ENCODE assay signal across 28 mouse cellular contexts in genomic region chr15:103480129-103480528, GRCm38 (mm10). TPM values are rescaled to one million over a fixed set of nuclear protein-coding genes. Genes with fewer than 3 reads are reported as not detected.
DNase-seq lines count a peak whose midpoint lies in the region; ATAC-seq and TF ChIP-seq lines count a peak whose summit lies in the region.
"Had no signal": no experiment of that assay in that cellular context is flagged by ENCODE, and none has a peak within 500 bp of the region (broad histone marks: within the 10 kb centered on the region; RNA-seq: fewer than 3 reads in every experiment).

No protein-coding gene starts in this region.

- TF ChIP-seq CTCF in heart, adult 2 months (IDR thresholded peaks at IDR 0.05), result no peak
- TF ChIP-seq CTCF in intestine, postnatal 0 days (IDR thresholded peaks at IDR 0.05; ENCODE audit: low read depth), result no peak
- no peak for TF ChIP-seq CTCF in small intestine, adult 2 months (IDR thresholded peaks at IDR 0.05; ENCODE audit: extremely low read depth, insufficient read length, insufficient replicate concordance, low read depth, low read length)

- ATAC-seq in intestine, embryonic 15.5 days, result peak; percentile 48; the same call in 1 of the 2 replicates
- peak; percentile 71 for ATAC-seq in intestine, postnatal 0 days
- ATAC-seq: activated CD4-positive, CD25-positive, alpha-beta regulatory T cell, adult 4 months; CD4-positive, CD25-positive, alpha-beta regulatory T cell, adult 4 months; forebrain, embryonic 13.5 days; Patski had no signal

- H3K4me3 ChIP-seq in heart, adult 2 months, result no peak overlapping the region
- no peak overlapping the region for H3K4me3 ChIP-seq in intestine, embryonic 15.5 days (replicated peaks)
- no peak overlapping the region for H3K4me3 ChIP-seq in intestine, postnatal 0 days (ENCODE audit: low read depth, low read length)
- no peak overlapping the region for H3K4me3 ChIP-seq in small intestine, adult 2 months (ENCODE audit: low read depth, low read length)
- H3K4me3 ChIP-seq: embryonic facial prominence, embryonic 10.5 days; embryonic facial prominence, embryonic 12.5 days; forebrain, embryonic 13.5 days had no signal

- H3K9ac ChIP-seq in heart, adult 2 months (ENCODE audit: low read depth, low read length), result no peak overlapping the region
- no peak overlapping the region for H3K9ac ChIP-seq in intestine, embryonic 15.5 days
- H3K9ac ChIP-seq in intestine, postnatal 0 days (ENCODE audit: low read depth, low read length), result no peak overlapping the region
- H3K9ac ChIP-seq: embryonic facial prominence, embryonic 12.5 days; forebrain, embryonic 13.5 days had no signal

- no peaks in the 10 kb centered on the region for H3K79me2 ChIP-seq in heart, adult 2 months (replicated peaks; ENCODE audit: control insufficient read depth, insufficient read depth, low read length)

- WGBS in heart, adult 2 months, result 77% methylated on average over 2 of the region's 2 CpGs
- WGBS in intestine, embryonic 15.5 days, result 49% methylated on average over 2 of the region's 2 CpGs
- WGBS in intestine, postnatal 0 days, result 30% methylated on average over 2 of the region's 2 CpGs
- WGBS in small intestine, adult 2 months, result 21% methylated on average over 2 of the region's 2 CpGs

- no peak for TF ChIP-seq POLR2A in heart, adult 2 months (IDR thresholded peaks at IDR 0.05; ENCODE audit: insufficient read depth, low read depth, low read length)
- TF ChIP-seq POLR2A in small intestine, adult 2 months (IDR thresholded peaks at IDR 0.05; ENCODE audit: low read depth, low read length), result no peak

- no peak overlapping the region for H3K4me2 ChIP-seq in intestine, embryonic 15.5 days (replicated peaks)
- H3K4me2 ChIP-seq in intestine, postnatal 0 days (replicated peaks; ENCODE audit: low read depth), result no peak overlapping the region
- H3K4me2 ChIP-seq: embryonic facial prominence, embryonic 12.5 days; forebrain, embryonic 13.5 days had no signal

- peak; percentile 31 for DNase-seq in heart, adult 11 months
- no peak for DNase-seq in heart, adult 2 months
- no peak for DNase-seq in gastrocnemius, adult 8-10 months (ENCODE audit: low spot score in 2 of 2)
- no peak for DNase-seq in right cerebral cortex, postnatal 25 days
- DNase-seq: adrenal gland, adult 8-10 months; adrenal gland, postnatal 14 days; adrenal gland, postnatal 36 days; B cell, adult 2 months; cerebellum, adult 11-12 months; cerebellum, adult 2 months; cerebellum, adult 9-10 months; cerebellum, postnatal 10 days; cerebellum, postnatal 25 days had no signal

- H3K9me3 ChIP-seq in intestine, embryonic 15.5 days, result no peaks in the 10 kb centered on the region
- no peaks in the 10 kb centered on the region for H3K9me3 ChIP-seq in intestine, postnatal 0 days (ENCODE audit: control insufficient read depth)
- H3K9me3 ChIP-seq: embryonic facial prominence, embryonic 10.5 days; embryonic facial prominence, embryonic 12.5 days; forebrain, embryonic 13.5 days; G1E had no signal

- H3K27me3 ChIP-seq in heart, adult 2 months (ENCODE audit: control insufficient read depth, insufficient read depth, low read length), result no peaks in the 10 kb centered on the region
- no peaks in the 10 kb centered on the region for H3K27me3 ChIP-seq in intestine, embryonic 15.5 days (replicated peaks)
- no peaks in the 10 kb centered on the region for H3K27me3 ChIP-seq in intestine, postnatal 0 days (replicated peaks; ENCODE audit: control insufficient read depth, insufficient read depth, low read length)
- H3K27me3 ChIP-seq in small intestine, adult 2 months (ENCODE audit: control insufficient read depth, insufficient read depth, low read length), result no peaks in the 10 kb centered on the region
- H3K27me3 ChIP-seq: CH12.LX; embryonic facial prominence, embryonic 12.5 days; forebrain, embryonic 13.5 days; Patski had no signal

- no peak for TF ChIP-seq EP300 in heart, adult 2 months (IDR thresholded peaks at IDR 0.05; ENCODE audit: insufficient read depth, low read depth, low read length)

- no peaks in the 10 kb centered on the region for H3K36me3 ChIP-seq in heart, adult 2 months (ENCODE audit: control insufficient read depth, insufficient read depth, low read length)
- no peaks in the 10 kb centered on the region for H3K36me3 ChIP-seq in intestine, embryonic 15.5 days
- H3K36me3 ChIP-seq in intestine, postnatal 0 days (ENCODE audit: control insufficient read depth, insufficient read depth), result no peaks in the 10 kb centered on the region
- no peaks in the 10 kb centered on the region for H3K36me3 ChIP-seq in small intestine, adult 2 months (ENCODE audit: control insufficient read depth, insufficient read depth, low read length)
- H3K36me3 ChIP-seq: embryonic facial prominence, embryonic 10.5 days; embryonic facial prominence, embryonic 12.5 days had no signal

- H3K27ac ChIP-seq in heart, adult 2 months, result no peak overlapping the region
- no peak overlapping the region for H3K27ac ChIP-seq in intestine, embryonic 15.5 days
- H3K27ac ChIP-seq in intestine, postnatal 0 days (ENCODE audit: low read depth, low read length), result 0 out of 2 replicates have a peak overlapping the region, but pooled peaks have one; percentile 46
- H3K27ac ChIP-seq in small intestine, adult 2 months (ENCODE audit: insufficient read depth, low read depth, low read length), result peak overlapping the region; percentile 90
- H3K27ac ChIP-seq: embryonic facial prominence, embryonic 10.5 days; embryonic facial prominence, embryonic 12.5 days; forebrain, embryonic 13.5 days had no signal

- no peaks in the 10 kb centered on the region for H3K4me1 ChIP-seq in heart, adult 2 months (ENCODE audit: control insufficient read depth, insufficient read depth, low read length)
- no peaks in the 10 kb centered on the region for H3K4me1 ChIP-seq in intestine, embryonic 15.5 days (replicated peaks)
- H3K4me1 ChIP-seq in intestine, postnatal 0 days (replicated peaks; ENCODE audit: control insufficient read depth, insufficient read depth, low read length), result 0 out of 2 replicates have a peak, but pooled peaks cover 3% of the 10 kb centered on the region
- H3K4me1 ChIP-seq in small intestine, adult 2 months (ENCODE audit: control insufficient read depth, insufficient read depth, insufficient read length, low read length), result peaks cover 13% of the 10 kb centered on the region; the same call in 1 of the 2 replicates
- H3K4me1 ChIP-seq: embryonic facial prominence, embryonic 12.5 days had no signal

- intact Hi-C loops in heart, adult 2 months (cut with DNase I), result no loop called here

RNA-seq across cellular contexts. Expression of gene Pde1b, which starts 22.7 kb away (rescaled TPM):
- total RNA-seq in heart, adult 2 months (2021), result 1 to 10 TPM in 1 of 2 experiments, under 1 TPM in 1; 0.99 to 1.0 TPM
- polyA plus RNA-seq in heart, adult 2 months (2012; rRNA removed), result 2.2 and 2.8 TPM in 2 replicates
- polyA plus RNA-seq in intestine, embryonic 15.5 days (2015; fragmentation: Nextera tagmentation; extraction: Ambion mirVana), result 5.1 and 6.3 TPM in 2 replicates
- polyA plus RNA-seq in intestine, postnatal 0 days (2015; fragmentation: Nextera tagmentation; extraction: Ambion mirVana), result 4.0 and 4.5 TPM in 2 replicates
- polyA plus RNA-seq in small intestine, adult 2 months (2012; rRNA removed), result 2.3 and 4.2 TPM in 2 replicates
- total RNA-seq in gastrocnemius, adult 8-10 months (2022), result under 1 TPM; 0.41 to 0.52 (median 0.46) TPM

RNA-seq across cellular contexts. Expression of gene Nckap1l, which starts 26.5 kb away (rescaled TPM):
- total RNA-seq in heart, adult 2 months (2021), result 1 to 10 TPM; 3.6 to 4.2 TPM
- polyA plus RNA-seq in heart, adult 2 months (2012; rRNA removed), result 4.0 and 4.3 TPM in 2 replicates
- 3.2 and 3.3 TPM in 2 replicates for polyA plus RNA-seq in intestine, embryonic 15.5 days (2015; fragmentation: Nextera tagmentation; extraction: Ambion mirVana)
- 1.7 TPM in 2 replicates for polyA plus RNA-seq in intestine, postnatal 0 days (2015; fragmentation: Nextera tagmentation; extraction: Ambion mirVana)
- polyA plus RNA-seq in small intestine, adult 2 months (2012; rRNA removed), result 3.4 and 5.9 TPM in 2 replicates
- total RNA-seq in gastrocnemius, adult 8-10 months (2022), result 1 to 10 TPM in 1 of 4 experiments, under 1 TPM in 3; 0.27 to 1.0 (median 0.63) TPM

RNA-seq across cellular contexts. Expression of gene Gtsf2, which starts 31.9 kb away (rescaled TPM):
- not detected for total RNA-seq in heart, adult 2 months (2021)
- not detected in 2 replicates for polyA plus RNA-seq in heart, adult 2 months (2012; rRNA removed)
- not detected in 2 replicates for polyA plus RNA-seq in intestine, embryonic 15.5 days (2015; fragmentation: Nextera tagmentation; extraction: Ambion mirVana)
- not detected in 2 replicates for polyA plus RNA-seq in intestine, postnatal 0 days (2015; fragmentation: Nextera tagmentation; extraction: Ambion mirVana)
- polyA plus RNA-seq in small intestine, adult 2 months (2012; rRNA removed), result not detected in 2 replicates
- total RNA-seq in gastrocnemius, adult 8-10 months (2022), result not detected
- total RNA-seq: adrenal gland, adult 18-20 months; adrenal gland, adult 8-10 months; adrenal gland, postnatal 14 days; adrenal gland, postnatal 36 days; CH12.LX; G1E had no signal
- polyA plus RNA-seq: activated CD4-positive, CD25-positive, alpha-beta regulatory T cell, adult 4 months; CD4-positive, CD25-positive, alpha-beta regulatory T cell, adult 4 months; cortical plate, adult 2 months; embryonic facial prominence, embryonic 10.5 days; embryonic facial prominence, embryonic 12.5 days; embryonic facial prominence, embryonic 14.5 days; forebrain, embryonic 13.5 days; G1E had no signal

RNA-seq across cellular contexts. Expression of gene Gtsf1, which starts 49.9 kb away (rescaled TPM):
- total RNA-seq in heart, adult 2 months (2021), result not detected
- 0.51 and 0.64 TPM in 2 replicates for polyA plus RNA-seq in heart, adult 2 months (2012; rRNA removed)
- not detected in 2 replicates for polyA plus RNA-seq in intestine, embryonic 15.5 days (2015; fragmentation: Nextera tagmentation; extraction: Ambion mirVana)
- polyA plus RNA-seq in intestine, postnatal 0 days (2015; fragmentation: Nextera tagmentation; extraction: Ambion mirVana), result 0.23 TPM in 1 of 2 replicates, not detected in the other
- polyA plus RNA-seq in small intestine, adult 2 months (2012; rRNA removed), result not detected in 2 replicates
- total RNA-seq in gastrocnemius, adult 8-10 months (2022), result not detected
- total RNA-seq: adrenal gland, adult 18-20 months; adrenal gland, adult 8-10 months; adrenal gland, postnatal 14 days; adrenal gland, postnatal 36 days; CH12.LX; G1E had no signal
- polyA plus RNA-seq: activated CD4-positive, CD25-positive, alpha-beta regulatory T cell, adult 4 months; CD4-positive, CD25-positive, alpha-beta regulatory T cell, adult 4 months; embryonic facial prominence, embryonic 10.5 days; embryonic facial prominence, embryonic 12.5 days; embryonic facial prominence, embryonic 14.5 days; forebrain, embryonic 11.5 days; forebrain, embryonic 13.5 days; G1E; Patski had no signal

RNA-seq across cellular contexts. Expression of gene Ppp1r1a, which starts 57.7 kb away (rescaled TPM):
- 10 to 100 TPM in 1 of 2 experiments, 1 to 10 TPM in 1; 9.0 to 11.6 TPM for total RNA-seq in heart, adult 2 months (2021)
- polyA plus RNA-seq in heart, adult 2 months (2012; rRNA removed), result 3.2 and 5.7 TPM in 2 replicates
- 9.8 and 10.3 TPM in 2 replicates for polyA plus RNA-seq in intestine, embryonic 15.5 days (2015; fragmentation: Nextera tagmentation; extraction: Ambion mirVana)
- polyA plus RNA-seq in intestine, postnatal 0 days (2015; fragmentation: Nextera tagmentation; extraction: Ambion mirVana), result 6.1 and 7.8 TPM in 2 replicates
- 2.3 and 2.7 TPM in 2 replicates for polyA plus RNA-seq in small intestine, adult 2 months (2012; rRNA removed)
- total RNA-seq in gastrocnemius, adult 8-10 months (2022), result 100 to 1,000 TPM in 2 of 4 experiments, 10 to 100 TPM in 2; 77.3 to 125 (median 101) TPM
- total RNA-seq: CH12.LX, G1E had no signal
- polyA plus RNA-seq: CD4-positive, CD25-positive, alpha-beta regulatory T cell, adult 4 months; G1E had no signal

Comparison
In these comparisons a context has a peak if more than half of its experiments do, and no peak if none do; other contexts are left out.
1. H3K27ac ChIP-seq: peak in intestine, postnatal 0 days (single experiment) and small intestine, adult 2 months (single experiment); none in heart, adult 2 months (single experiment) and intestine, embryonic 15.5 days (single experiment).